Mouse (Mus musculus) heart, postnatal 10 days (tissue): ENCODE data around the gene Ccdc61. TPM values are rescaled to one million over a fixed set of nuclear protein-coding genes. Genes with fewer than 3 reads are reported as not detected.
A peak's percentile ranks its signal among the peaks of the same experiment; 100 is the strongest.
"Not testable (repeated sequence)": the region's sequence is repeated elsewhere in the genome, so short reads cannot be mapped to it uniquely, and the experiment has no call there.

Experiments used
- DNase-seq, 2 experiments: peaks; one replicate each; pipeline ENCODE4 v3.0.0; 2021
- intact Hi-C: fragments of 180-260 bp; cut with DNase I; formaldehyde crosslinking; loops from one replicate; pipeline ENCODE4 v1.15.1; 2025
- total RNA-seq, 2 experiments: library from RNA; stranded (reverse); gene quantifications; 2 replicates each; pipeline ENCODE4 v1.2.3; 2021

Ccdc61 gene
- total RNA-seq, 2 experiments from 2014 or later, result 9.5 to 11.5 TPM

- DNase-seq, result no peak
- intact Hi-C loops, result loop anchor here (5.0 kb wide), 2 partner anchors 660 to 1800 kb away; partner anchors contain the start of gene Psg16
These were observed 38.0 kb downstream of the Ccdc61 start for GRCm38 (mm10) chr7:18872014-18872802.

GRCm38 (mm10) chr7:18871031-18871430, 39.2 kb downstream of the Ccdc61 start, which contains the start of gene Pglyrp1:
Gene Pglyrp1 (plus strand): TSS chr7:18871331.
- intact Hi-C loops, result loop anchor here (5.0 kb wide), 2 partner anchors 659 to 1799 kb away; partner anchors contain the start of gene Psg16
- DNase-seq, result not testable (repeated sequence)

- no peak for DNase-seq
- intact Hi-C loops, result no loop called here
These were observed 41.7 kb downstream of the Ccdc61 start for GRCm38 (mm10) chr7:18868491-18868890.

GRCm38 (mm10) chr7:18862801-18863200, 47.4 kb downstream of the Ccdc61 start:
- intact Hi-C loops, result no loop called here
- DNase-seq, result no peak

- intact Hi-C loops, result no loop called here
- peak; percentile 49 to 57 for DNase-seq
These were observed 51.8 kb downstream of the Ccdc61 start for GRCm38 (mm10) chr7:18858310-18858916.

- intact Hi-C loops, result no loop called here
- no peak for DNase-seq
These were observed 61.8 kb downstream of the Ccdc61 start for GRCm38 (mm10) chr7:18848395-18848794.

GRCm38 (mm10) chr7:18844811-18845210, 65.4 kb downstream of the Ccdc61 start:
- no peak for DNase-seq
- intact Hi-C loops, result no loop called here

GRCm38 (mm10) chr7:18841174-18841567, 69.0 kb downstream of the Ccdc61 start:
- no peak for DNase-seq
- intact Hi-C loops, result no loop called here

Other genes starting within 250 kb of the Ccdc61 start
- gene Psg20, start 224.2 kb downstream of the Ccdc61 start, total RNA-seq, result not detected
- not detected for gene Psg22, start 192.3 kb downstream of the Ccdc61 start, total RNA-seq
- gene Psg19, start 111.9 kb downstream of the Ccdc61 start, total RNA-seq, result not detected
- gene Psg17, start 88.8 kb downstream of the Ccdc61 start, total RNA-seq, result not detected
- 1 to 10 TPM; 5.1 to 5.5 TPM for gene Mill2, start 70.4 kb downstream of the Ccdc61 start, total RNA-seq
- gene Pglyrp1, start 39.1 kb downstream of the Ccdc61 start, total RNA-seq, result 1 to 10 TPM; 2.0 to 2.8 TPM
- gene Nova2, start 15.5 kb upstream of the Ccdc61 start, total RNA-seq, result 10 to 100 TPM in 1 of 2 experiments, 1 to 10 TPM in 1; 9.9 to 10.1 TPM
- gene Nanos2, start 77.0 kb upstream of the Ccdc61 start, total RNA-seq, result not detected
- 1 to 10 TPM; 1.7 to 2.4 TPM for gene Mypop, start 80.8 kb upstream of the Ccdc61 start, total RNA-seq
- 10 to 100 TPM; 24.5 to 29.5 TPM for gene Irf2bp1, start 93.6 kb upstream of the Ccdc61 start, total RNA-seq
- gene Foxa3, start 113.1 kb upstream of the Ccdc61 start, total RNA-seq, result not detected
- gene Sympk, start 114.0 kb upstream of the Ccdc61 start, total RNA-seq, result 10 to 100 TPM; 58.3 to 60.9 TPM
- gene Rsph6a, start 144.3 kb upstream of the Ccdc61 start, total RNA-seq, result not detected
- gene Dmwd, start 165.8 kb upstream of the Ccdc61 start, total RNA-seq, result 10 to 100 TPM; 48.4 to 50.7 TPM
- 100 to 1,000 TPM; 288 to 299 TPM for gene Dmpk, start 173.4 kb upstream of the Ccdc61 start, total RNA-seq
- 10 to 100 TPM in 1 of 2 experiments, 1 to 10 TPM in 1; 7.9 to 11.2 TPM for gene Six5, start 184.2 kb upstream of the Ccdc61 start, total RNA-seq
- under 1 TPM; 0.07 to 0.19 TPM for gene Gm4969, start 208.0 kb upstream of the Ccdc61 start, total RNA-seq
- gene Fbxo46, start 209.4 kb upstream of the Ccdc61 start, total RNA-seq, result 1 to 10 TPM; 5.5 to 7.6 TPM
- gene Qpctl, start 238.9 kb upstream of the Ccdc61 start, total RNA-seq, result 1 to 10 TPM; 6.4 to 8.2 TPM
- gene Snrpd2, start 239.3 kb upstream of the Ccdc61 start, total RNA-seq, result 10 to 100 TPM; 77.1 to 81.0 TPM